Mouse (Mus musculus) hindbrain, embryonic 14.5 days (tissue): ENCODE measurements around the gene Sart1. TPM values are rescaled to one million over a fixed set of nuclear protein-coding genes. Genes with fewer than 3 reads are reported as not detected.
"Not testable (repeated sequence)": the region's sequence is repeated elsewhere in the genome, so short reads cannot be mapped to it uniquely, and the experiment has no call there.

Experiments
- ATAC-seq: fragments of 200-750 bp; cut with Nextera tagmentation; 2 replicates; pipeline ENCODE4 v1.8.0; 2017; ENCODE audit warnings: moderate number of reproducible peaks, mild to moderate bottlenecking, moderate TSS enrichment, moderate library complexity; ENCODE audit not compliant: low FRiP score
- DNase-seq: peaks from one replicate; pipeline ENCODE4 v3.0.0-alpha.2; 2015; ENCODE audit warnings: low spot score
- H3K27ac ChIP-seq: fragments of 300-500 bp; sonication (generic); 2 replicates; pipeline ENCODE4 v1.5.1; 2014; ENCODE audit warnings: mild to moderate bottlenecking, moderate library complexity
- H3K27me3 ChIP-seq: fragments of 300-500 bp; sonication (generic); 2 replicates; pipeline ENCODE4 v1.6.1; 2014; ENCODE audit warnings: mild to moderate bottlenecking, low read length, mixed read lengths; ENCODE audit not compliant: control insufficient read depth, insufficient read depth
- H3K36me3 ChIP-seq: fragments of 300-500 bp; sonication (generic); replicated peaks from 2 replicates; pipeline ENCODE4 v1.6.1; 2014; ENCODE audit not compliant: control insufficient read depth, insufficient read depth
- H3K4me1 ChIP-seq: fragments of 300-500 bp; sonication (generic); replicated peaks from 2 replicates; pipeline ENCODE4 v1.6.1; 2014; ENCODE audit warnings: antibody characterized with exemption, low read length, mixed read lengths; ENCODE audit not compliant: control insufficient read depth, insufficient read depth
- H3K4me2 ChIP-seq: fragments of 300-500 bp; sonication (generic); replicated peaks from 2 replicates; pipeline ENCODE4 v1.6.1; 2014; ENCODE audit warnings: mild to moderate bottlenecking, moderate library complexity
- H3K4me3 ChIP-seq: fragments of 300-500 bp; sonication (generic); replicated peaks from 2 replicates; pipeline ENCODE4 v1.5.1; 2014; ENCODE audit warnings: mild to moderate bottlenecking, low read length
- H3K9ac ChIP-seq: fragments of 300-500 bp; sonication (generic); 2 replicates; pipeline ENCODE4 v1.6.1; 2014
- H3K9me3 ChIP-seq: fragments of 300-500 bp; sonication (generic); 2 replicates; pipeline ENCODE4 v1.6.1; 2016; ENCODE audit warnings: low read length; ENCODE audit not compliant: control insufficient read depth
- WGBS: fragments of 180-500 bp; shearing (Covaris S2); extraction: QIAGEN DNeasy Blood & Tissue Kit; methylation state at CpG from one replicate; pipeline ENCODE4 v1.1.7; 2014; 5-methylcytosine and 5-hydroxymethylcytosine counted together
- polyA plus RNA-seq: library from polyadenylated mRNA; unstranded; fragments of >200 nt; fragmentation: Nextera tagmentation; extraction: Ambion mirVana; gene quantifications from 2 replicates; pipeline ENCODE4 v1.2.1, GENCODE M21; 2014

Sart1 gene
- polyA plus RNA-seq, 1 experiment from 2014 or later, result 53.3 TPM

DNA sequence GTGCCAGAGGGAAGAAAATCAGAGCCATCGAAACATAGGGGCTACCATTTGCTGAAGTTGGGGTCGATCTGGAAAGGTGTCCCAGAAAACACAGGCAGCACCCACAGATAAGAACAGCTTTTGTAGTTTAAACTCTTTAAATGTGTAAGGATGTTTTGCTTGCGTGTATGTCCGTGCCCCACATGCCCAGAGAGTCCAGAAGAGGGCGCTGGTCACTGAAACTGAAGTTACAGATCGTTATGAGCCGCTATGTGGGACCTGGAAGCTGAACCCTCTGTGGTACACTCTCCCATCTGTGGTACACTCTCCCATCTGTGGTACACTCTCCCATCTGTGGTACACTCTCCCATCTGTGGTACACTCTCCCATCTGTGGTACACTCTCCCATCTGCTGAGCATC, 18.6 kb upstream of the Sart1 start:
- no peaks in the 10 kb centered on the region for H3K36me3 ChIP-seq
- DNase-seq, result peak; percentile 75
- H3K9me3 ChIP-seq, result no peaks in the 10 kb centered on the region
- H3K27ac ChIP-seq, result peak overlapping the region; percentile 88
- H3K4me1 ChIP-seq, result peaks cover 12% of the 10 kb centered on the region
- peak overlapping the region; percentile 76 for H3K9ac ChIP-seq
- H3K4me2 ChIP-seq, result peak overlapping the region; percentile 77
- H3K27me3 ChIP-seq, result no peaks in the 10 kb centered on the region
- 17% methylated on average over 7 of the region's 7 CpGs for WGBS
- peak; percentile 25; the same call in 1 of the 2 replicates for ATAC-seq
- H3K4me3 ChIP-seq, result peak overlapping the region; percentile 48

GRCm38 (mm10) chr19:5406531-5407126, 18.1 kb upstream of the Sart1 start:
- 22% methylated on average over 21 of the region's 25 CpGs for WGBS
- H3K27ac ChIP-seq, result peak overlapping the region; percentile 88
- H3K4me1 ChIP-seq, result peaks cover 12% of the 10 kb centered on the region
- peak; percentile 87 for ATAC-seq
- H3K4me3 ChIP-seq, result peak overlapping the region; percentile 48
- not testable (repeated sequence) for H3K9me3 ChIP-seq, H3K36me3 ChIP-seq, H3K27me3 ChIP-seq, DNase-seq
- peak overlapping the region; percentile 76 for H3K9ac ChIP-seq
- peak overlapping the region; percentile 77 for H3K4me2 ChIP-seq

GRCm38 (mm10) chr19:5405924-5406323, 17.4 kb upstream of the Sart1 start:
- H3K27ac ChIP-seq, result peak overlapping the region; percentile 59
- H3K9me3 ChIP-seq, result no peaks in the 10 kb centered on the region
- H3K36me3 ChIP-seq, result no peaks in the 10 kb centered on the region
- H3K27me3 ChIP-seq, result no peaks in the 10 kb centered on the region
- 37% methylated on average over 7 of the region's 7 CpGs for WGBS
- H3K4me1 ChIP-seq, result peaks cover 12% of the 10 kb centered on the region
- peak overlapping the region; percentile 61 for H3K4me2 ChIP-seq
- DNase-seq, result no peak
- ATAC-seq, result no peak
- H3K4me3 ChIP-seq, result peak overlapping the region; percentile 30
- peak overlapping the region; percentile 54 for H3K9ac ChIP-seq

DNA sequence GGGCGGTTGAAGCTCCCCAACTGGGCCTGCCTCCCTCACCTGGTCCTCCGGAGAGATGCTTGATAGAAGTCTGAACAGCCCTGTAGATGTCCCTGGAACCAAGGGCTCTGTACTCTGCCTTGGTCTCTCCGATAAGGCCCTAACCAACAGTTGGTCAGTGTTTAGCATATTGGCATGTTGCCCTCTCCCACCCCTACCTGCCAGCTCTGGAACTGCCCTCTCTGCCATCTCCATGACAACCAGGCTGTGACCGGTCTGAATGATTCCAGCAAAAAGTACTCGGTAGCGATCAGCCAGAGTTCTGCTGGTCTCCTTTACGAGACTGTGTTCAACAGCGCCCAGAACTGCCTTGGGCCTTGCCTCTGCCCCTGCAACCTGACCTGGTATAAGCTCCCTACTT, 13.8 kb upstream of the Sart1 start, which contains the start of gene Tsga10ip:
TSS of gene Tsga10ip (minus strand) at position 234 of the 400 bp plus-strand sequence.
- ATAC-seq (no peak), DNase-seq (no peak)
- no peaks in the 10 kb centered on the region for H3K27me3 ChIP-seq
- WGBS, result 68% methylated on average over 8 of the region's 8 CpGs
- no peak within 1 kb of the TSS for H3K27ac ChIP-seq
- no peak within 1 kb of the TSS for H3K9ac ChIP-seq
- H3K9me3 ChIP-seq, result no peaks in the 10 kb centered on the region
- peaks cover 6% of the 10 kb centered on the region for H3K4me1 ChIP-seq
- no peaks in the 10 kb centered on the region for H3K36me3 ChIP-seq
- no peak within 1 kb of the TSS for H3K4me2 ChIP-seq
- no peak within 1 kb of the TSS for H3K4me3 ChIP-seq

GRCm38 (mm10) chr19:5401073-5401472, 12.6 kb upstream of the Sart1 start:
- WGBS, result 65% methylated on average over 4 of the region's 4 CpGs
- H3K4me1 ChIP-seq, H3K4me2 ChIP-seq, H3K4me3 ChIP-seq, H3K9me3 ChIP-seq, H3K36me3 ChIP-seq, H3K27ac ChIP-seq, H3K9ac ChIP-seq, DNase-seq, ATAC-seq, H3K27me3 ChIP-seq: not testable (repeated sequence)

GRCm38 (mm10) chr19:5395371-5395770, 6.9 kb upstream of the Sart1 start:
- peaks cover 2% of the 10 kb centered on the region; the same call in 1 of the 2 replicates for H3K4me1 ChIP-seq
- no peak for ATAC-seq
- WGBS, result 77% methylated on average over 4 of the region's 4 CpGs
- H3K4me3 ChIP-seq, result no peak overlapping the region
- no peak overlapping the region for H3K27ac ChIP-seq
- DNase-seq, result no peak
- no peak overlapping the region for H3K4me2 ChIP-seq
- no peaks in the 10 kb centered on the region for H3K9me3 ChIP-seq
- no peak overlapping the region for H3K9ac ChIP-seq
- H3K36me3 ChIP-seq, result no peaks in the 10 kb centered on the region
- H3K27me3 ChIP-seq, result no peaks in the 10 kb centered on the region

DNA sequence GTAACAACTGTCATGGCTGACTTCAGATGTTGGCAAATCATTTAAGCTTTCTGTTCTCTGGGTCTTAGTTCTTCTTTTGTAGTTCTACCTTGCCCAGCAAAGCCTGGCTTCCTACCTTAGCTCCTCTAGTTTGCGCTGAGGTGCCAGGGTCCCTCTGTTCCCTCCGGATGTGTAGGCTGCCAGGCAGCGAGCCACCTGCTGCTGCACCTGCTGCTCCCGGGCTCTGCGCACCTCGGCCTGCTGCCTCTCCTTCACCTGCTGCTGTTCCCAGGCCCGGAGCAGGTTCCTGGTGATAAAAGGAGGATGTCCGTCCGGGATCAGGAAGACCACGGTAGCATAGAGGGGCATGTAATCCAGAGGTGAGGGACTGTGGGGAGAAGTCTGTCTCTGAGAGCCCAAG, 5.7 kb upstream of the Sart1 start:
- H3K36me3 ChIP-seq, result no peaks in the 10 kb centered on the region
- H3K27me3 ChIP-seq, result no peaks in the 10 kb centered on the region
- H3K9me3 ChIP-seq, result no peaks in the 10 kb centered on the region
- H3K4me1 ChIP-seq, result peaks cover 14% of the 10 kb centered on the region
- H3K4me3 ChIP-seq, result no peak overlapping the region
- no peak overlapping the region for H3K4me2 ChIP-seq
- no peak for DNase-seq
- no peak overlapping the region for H3K9ac ChIP-seq
- H3K27ac ChIP-seq, result no peak overlapping the region
- ATAC-seq, result no peak
- WGBS, result 58% methylated on average over 10 of the region's 10 CpGs

DNA sequence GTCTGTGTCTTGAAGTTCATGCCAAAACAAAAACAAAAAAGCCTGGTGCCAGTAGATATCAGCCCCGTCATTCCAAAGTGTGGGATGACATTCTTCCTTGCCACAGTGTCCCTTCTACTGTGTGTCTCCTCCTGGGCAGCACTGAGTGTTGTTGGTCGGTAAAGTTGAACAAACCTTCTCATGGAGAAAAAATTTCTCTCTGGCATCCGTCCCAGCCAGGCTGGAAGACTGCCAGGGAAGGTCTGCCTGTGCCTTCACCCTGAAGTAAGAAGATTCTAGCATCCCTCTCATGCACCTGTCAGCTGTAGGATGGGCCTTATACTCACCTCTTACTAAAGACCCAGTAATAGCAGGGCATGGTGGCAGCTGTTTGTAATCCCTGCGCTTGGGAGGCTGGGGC, 4.4 kb upstream of the Sart1 start:
- 59% methylated on average over 4 of the region's 4 CpGs for WGBS
- no peak for ATAC-seq

GRCm38 (mm10) chr19:5390416-5390815, 1.9 kb upstream of the Sart1 start:
- 89% methylated on average over 8 of the region's 8 CpGs for WGBS
- ATAC-seq, result no peak
- Histone ChIP-seq H3K27ac (no peak overlapping the region), H3K4me2 (peak overlapping the region; percentile 68), H3K4me1 (peaks cover 32% of the 10 kb centered on the region), H3K27me3 (peaks cover 4% of the 10 kb centered on the region), H3K9ac (peak overlapping the region; percentile 69; the same call in 1 of the 2 replicates), H3K4me3 (0 out of 2 replicates have a peak overlapping the region, but pooled peaks have one; percentile 94), H3K9me3 (no peaks in the 10 kb centered on the region), H3K36me3 (peaks cover 14% of the 10 kb centered on the region)
- no peak for DNase-seq

More for the DNA sequence above, 4.4 kb upstream of the Sart1 start:
- no peaks in the 10 kb centered on the region for H3K36me3 ChIP-seq
- H3K4me2 ChIP-seq, result no peak overlapping the region
- H3K4me1 ChIP-seq, result peaks cover 17% of the 10 kb centered on the region
- peaks cover 4% of the 10 kb centered on the region for H3K27me3 ChIP-seq
- no peak overlapping the region for H3K27ac ChIP-seq
- no peak overlapping the region for H3K9ac ChIP-seq
- no peaks in the 10 kb centered on the region for H3K9me3 ChIP-seq
- DNase-seq, result no peak
- H3K4me3 ChIP-seq, result no peak overlapping the region
